Mouse (Mus musculus) hindlimb bud, embryonic 11.5 days (tissue): ENCODE measurements around the gene Crybb3.

Experiments
- DNase-seq: peaks from one replicate; pipeline ENCODE4 v3.0.0-alpha.2; 2012; ENCODE audit warnings: low read depth, low spot score; ENCODE audit errors: extremely low spot score

Crybb3 gene

GRCm38 (mm10) chr5:113105035-113105434 is 23.7 kb upstream of the Crybb3 start:
- no peak for DNase-seq

GRCm38 (mm10) chr5:113102455-113102854 is 21.1 kb upstream of the Crybb3 start:
- DNase-seq, result no peak

- DNase-seq, result no peak
Measured at GRCm38 (mm10) chr5:113101457-113101856, 20.1 kb upstream of the Crybb3 start.

GRCm38 (mm10) chr5:113100422-113100821 is 19.0 kb upstream of the Crybb3 start:
- no peak for DNase-seq

GRCm38 (mm10) chr5:113099546-113099945 is 18.2 kb upstream of the Crybb3 start:
- no peak for DNase-seq

GRCm38 (mm10) chr5:113097551-113097950 is 16.2 kb upstream of the Crybb3 start:
- no peak for DNase-seq

- DNase-seq, result no peak
Measured at GRCm38 (mm10) chr5:113095456-113095855, 14.1 kb upstream of the Crybb3 start.

- no peak for DNase-seq
Measured at GRCm38 (mm10) chr5:113092406-113092805, 11.0 kb upstream of the Crybb3 start.

- DNase-seq, result no peak
Measured at GRCm38 (mm10) chr5:113091162-113091561, 9.8 kb upstream of the Crybb3 start.

- DNase-seq, result no peak
Measured at GRCm38 (mm10) chr5:113090750-113091149, 9.4 kb upstream of the Crybb3 start.

- DNase-seq, result no peak
Measured at GRCm38 (mm10) chr5:113090077-113090690, 8.8 kb upstream of the Crybb3 start.

- no peak for DNase-seq
Measured at GRCm38 (mm10) chr5:113087465-113087864, 6.1 kb upstream of the Crybb3 start.

GRCm38 (mm10) chr5:113086990-113087389 is 5.6 kb upstream of the Crybb3 start:
- no peak for DNase-seq

GRCm38 (mm10) chr5:113086439-113086838 is 5.1 kb upstream of the Crybb3 start:
- DNase-seq, result no peak

- no peak for DNase-seq
Measured at GRCm38 (mm10) chr5:113085931-113086330, 4.5 kb upstream of the Crybb3 start.

- no peak for DNase-seq
Measured at GRCm38 (mm10) chr5:113084309-113084708, 2.9 kb upstream of the Crybb3 start.

- no peak for DNase-seq
Measured at GRCm38 (mm10) chr5:113082356-113083168, 1.2 kb upstream of the Crybb3 start.

GRCm38 (mm10) chr5:113081020-113081419 is 364 bp downstream of the Crybb3 start:
- DNase-seq, result no peak

- DNase-seq, result no peak
Measured at GRCm38 (mm10) chr5:113079783-113080182, 1.6 kb downstream of the Crybb3 start.

- no peak for DNase-seq
Measured at GRCm38 (mm10) chr5:113078686-113079085, 2.7 kb downstream of the Crybb3 start.

GRCm38 (mm10) chr5:113070017-113070416 is 11.4 kb downstream of the Crybb3 start, which contains the start of gene Crybb2:
Crybb2 (minus strand) TSS chr5:113070117.
- no peak for DNase-seq

- DNase-seq, result peak; percentile 56
Measured at GRCm38 (mm10) chr5:113054308-113054707, 27.1 kb downstream of the Crybb3 start.
